Mouse (Mus musculus): Measurements from ENCODE around the gene Tekt1. TPM values are rescaled to one million over a fixed set of nuclear protein-coding genes. Genes with fewer than 3 reads are reported as not detected.

The Tekt1 gene
- polyA plus RNA-seq (2016; fragmentation: Nextera tagmentation; extraction: Ambion mirVana), result 5.0 and 5.4 TPM in 2 replicates

DNA sequence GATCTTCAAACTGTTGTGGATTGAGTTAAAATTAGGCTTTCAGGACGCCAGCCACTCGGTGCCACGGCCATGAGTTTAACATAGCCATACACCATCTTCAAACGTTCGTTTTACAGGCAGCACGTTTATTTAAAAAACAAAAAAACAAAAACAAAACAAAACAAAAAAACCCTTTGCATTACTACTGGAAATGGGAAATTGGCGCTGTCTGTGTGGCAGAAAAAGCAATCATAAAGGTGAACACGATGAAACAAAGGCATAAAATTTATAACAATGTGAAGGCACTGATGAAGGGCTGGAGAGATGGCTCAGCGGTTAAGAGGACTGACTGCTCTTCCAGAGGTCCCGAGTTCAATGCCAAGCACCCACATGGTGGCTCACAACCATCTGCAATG, at the start of gene Tekt1:
Tekt1 (minus strand) TSS at position 96 of the 395 bp plus-strand sequence.
- DNase-seq (ENCODE audit: low spot score), result no peak
- WGBS, result 40% methylated on average over 10 of the region's 10 CpGs
- no peaks in the 10 kb centered on the region for H3K36me3 ChIP-seq

GRCm38 (mm10) chr11:72411945-72412344, 49.7 kb upstream of the Tekt1 start:
- H3K9me3 ChIP-seq (replicated peaks), result no peaks in the 10 kb centered on the region
- DNase-seq (ENCODE audit: low spot score), result no peak
- H3K4me3 ChIP-seq, result peak overlapping the region; percentile 82
- H3K36me3 ChIP-seq, result no peaks in the 10 kb centered on the region
- H3K27ac ChIP-seq, result peak overlapping the region; percentile 82; the same call in 1 of the 2 replicates
- H3K27me3 ChIP-seq (ENCODE audit: low read depth, poor library complexity, severe bottlenecking), result peaks cover 72% of the 10 kb centered on the region
- 34% methylated on average over 9 of the region's 9 CpGs for WGBS
- peaks cover 53% of the 10 kb centered on the region for H3K4me1 ChIP-seq

More for the DNA sequence above, at the start of gene Tekt1:
- Histone ChIP-seq H3K27ac (peak within 1 kb of the TSS; percentile 91), H3K27me3 (ENCODE audit: low read depth, poor library complexity, severe bottlenecking) (no peaks in the 10 kb centered on the region), H3K4me1 (peaks cover 14% of the 10 kb centered on the region), H3K9me3 (replicated peaks) (no peaks in the 10 kb centered on the region), H3K4me3 (peak within 1 kb of the TSS; percentile 60)

GRCm38 (mm10) chr11:72411093-72411921, 49.1 kb upstream of the Tekt1 start, which contains the start of gene Smtnl2:
Smtnl2 (minus strand) TSS chr11:72411713.
- WGBS, result under 1% methylated on average over 85 of the region's 86 CpGs
- H3K9me3 ChIP-seq (replicated peaks), result no peaks in the 10 kb centered on the region
- H3K4me1 ChIP-seq, result peaks cover 53% of the 10 kb centered on the region
- peaks cover 78% of the 10 kb centered on the region for H3K27me3 ChIP-seq (ENCODE audit: low read depth, poor library complexity, severe bottlenecking)
- peak; percentile 90 for DNase-seq (ENCODE audit: low spot score)
- H3K4me3 ChIP-seq, result peak within 1 kb of the TSS; percentile 82
- no peaks in the 10 kb centered on the region for H3K36me3 ChIP-seq
- H3K27ac ChIP-seq, result peak within 1 kb of the TSS; percentile 82

DNA sequence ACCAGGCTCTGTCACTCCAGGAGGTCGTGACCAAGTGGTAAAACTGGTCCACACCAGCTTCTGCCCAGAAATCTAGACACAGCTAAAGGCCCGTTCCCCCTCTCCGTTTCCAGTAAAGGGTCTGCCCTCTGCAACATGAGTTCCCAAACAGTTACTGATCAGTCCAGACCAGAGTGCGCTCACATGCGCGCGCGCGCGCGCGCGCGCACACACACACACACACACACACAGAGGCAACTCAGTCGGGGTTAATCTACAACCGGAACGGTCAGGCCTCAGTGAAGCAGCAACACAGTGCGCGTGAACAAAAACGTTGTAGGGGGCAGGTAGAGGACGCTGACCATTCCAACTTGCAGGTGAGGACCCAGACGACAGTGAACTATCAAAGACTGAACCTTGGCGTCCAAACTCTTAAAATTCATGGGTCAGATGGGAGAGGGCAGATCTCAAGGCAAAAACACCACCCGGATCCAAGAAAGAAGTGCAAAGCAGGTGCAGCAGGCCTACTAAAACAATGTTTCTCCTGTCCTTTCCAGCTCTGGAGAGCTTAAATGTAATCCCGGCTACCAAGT, 48.4 kb upstream of the Tekt1 start:
- Histone ChIP-seq H3K4me1 (peaks cover 60% of the 10 kb centered on the region), H3K9me3 (replicated peaks) (no peaks in the 10 kb centered on the region), H3K36me3 (no peaks in the 10 kb centered on the region), H3K27ac (peak overlapping the region; percentile 82; the same call in 1 of the 2 replicates), H3K4me3 (peak overlapping the region; percentile 82), H3K27me3 (ENCODE audit: low read depth, poor library complexity, severe bottlenecking) (peaks cover 80% of the 10 kb centered on the region)
- 1% methylated on average over 25 of the region's 25 CpGs for WGBS
- DNase-seq (ENCODE audit: low spot score), result peak; percentile 40

- WGBS, result 65% methylated on average over 12 of the region's 12 CpGs
- Histone ChIP-seq H3K4me3 (peak overlapping the region; percentile 82), H3K27me3 (ENCODE audit: low read depth, poor library complexity, severe bottlenecking) (peaks cover 80% of the 10 kb centered on the region), H3K4me1 (peaks cover 60% of the 10 kb centered on the region), H3K36me3 (no peaks in the 10 kb centered on the region), H3K27ac (no peak overlapping the region), H3K9me3 (replicated peaks) (no peaks in the 10 kb centered on the region)
- DNase-seq (ENCODE audit: low spot score), result no peak
Observed at GRCm38 (mm10) chr11:72409649-72410385, 47.6 kb upstream of the Tekt1 start.

DNA sequence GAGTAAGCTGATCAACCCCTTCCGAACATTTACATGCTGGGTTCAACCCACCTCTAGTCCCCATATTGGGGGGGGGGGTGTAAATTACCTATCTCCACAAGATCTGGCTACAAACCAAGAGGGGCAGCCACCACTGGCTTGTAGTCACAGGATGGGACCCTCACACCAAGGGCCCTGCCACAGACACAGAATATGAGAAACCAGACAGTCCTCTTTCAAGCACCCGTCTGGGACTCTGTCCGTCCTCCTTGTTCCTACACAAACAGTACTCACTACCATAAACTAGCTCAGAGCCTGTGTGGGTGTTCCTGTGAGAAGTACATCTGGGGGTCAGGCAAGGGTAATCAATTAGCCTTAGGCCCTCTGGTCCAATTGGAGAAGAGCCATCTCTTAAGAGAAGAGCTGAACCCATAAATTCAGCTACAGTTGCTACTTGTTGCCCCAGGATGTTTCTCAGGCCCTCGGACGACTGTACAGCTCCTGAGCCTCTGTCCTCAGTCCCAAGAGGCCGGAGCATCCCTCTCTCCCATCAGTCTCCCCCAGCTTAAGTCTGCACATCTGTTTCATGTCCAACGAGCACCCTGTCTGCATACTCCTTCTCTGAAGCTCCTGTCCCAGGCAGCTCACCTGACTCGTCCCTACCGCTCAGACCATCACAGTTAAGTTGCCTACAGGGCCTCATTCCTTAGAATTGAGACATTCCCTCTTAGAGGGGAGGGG, 46.4 kb upstream of the Tekt1 start:
- 28% methylated on average over 9 of the region's 9 CpGs for WGBS
- H3K36me3 ChIP-seq, result no peaks in the 10 kb centered on the region
- no peak overlapping the region for H3K27ac ChIP-seq
- peaks cover 57% of the 10 kb centered on the region for H3K4me1 ChIP-seq
- DNase-seq (ENCODE audit: low spot score), result no peak
- peaks cover 70% of the 10 kb centered on the region for H3K27me3 ChIP-seq (ENCODE audit: low read depth, poor library complexity, severe bottlenecking)
- H3K9me3 ChIP-seq (replicated peaks), result no peaks in the 10 kb centered on the region
- no peak overlapping the region for H3K4me3 ChIP-seq

DNA sequence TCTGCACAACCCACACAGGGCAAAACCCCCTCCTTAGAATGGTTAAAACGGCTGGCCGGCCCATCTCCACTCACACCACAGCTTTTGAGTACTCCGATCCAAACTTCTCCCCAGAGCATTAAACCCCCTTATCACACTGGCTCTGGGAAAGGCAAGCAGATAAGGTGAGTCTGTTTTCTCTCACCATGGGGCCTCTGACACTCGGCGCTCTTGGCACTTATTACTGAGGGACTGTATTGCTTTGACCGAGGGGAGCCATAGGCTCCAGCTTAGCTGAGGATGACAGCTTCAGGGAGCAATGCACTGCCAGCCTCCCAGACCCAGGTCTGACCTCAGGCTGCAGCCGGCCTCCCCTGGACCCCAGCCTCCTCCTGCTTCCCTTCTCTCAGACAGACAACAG, 45.3 kb upstream of the Tekt1 start:
- no peak overlapping the region for H3K4me3 ChIP-seq
- H3K4me1 ChIP-seq, result peaks cover 55% of the 10 kb centered on the region
- H3K27ac ChIP-seq, result no peak overlapping the region
- H3K27me3 ChIP-seq (ENCODE audit: low read depth, poor library complexity, severe bottlenecking), result peaks cover 61% of the 10 kb centered on the region
- DNase-seq (ENCODE audit: low spot score), result no peak
- no peaks in the 10 kb centered on the region for H3K9me3 ChIP-seq (replicated peaks)
- 7% methylated on average over 7 of the region's 7 CpGs for WGBS
- H3K36me3 ChIP-seq, result no peaks in the 10 kb centered on the region

DNA sequence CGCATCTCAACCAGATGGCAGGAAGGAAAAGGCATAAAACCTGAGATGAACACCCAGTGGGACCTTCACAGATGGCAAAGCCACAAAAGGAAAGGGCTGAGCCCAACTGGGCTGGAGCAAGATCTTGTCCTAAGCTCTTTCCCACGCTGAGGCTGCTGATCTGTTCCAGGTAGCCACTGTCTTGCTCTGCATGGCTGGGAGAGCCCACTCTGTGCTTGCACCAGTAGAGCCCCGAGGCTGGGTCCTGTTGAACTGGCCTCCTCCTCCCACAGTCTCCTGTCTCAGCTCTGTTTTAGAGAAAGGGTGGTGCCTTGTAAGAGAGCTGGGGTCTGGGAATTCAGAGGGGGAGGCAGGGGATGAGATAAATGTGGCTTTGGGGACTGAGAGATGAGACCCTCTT, 44.8 kb upstream of the Tekt1 start:
- WGBS, result 26% methylated on average over 3 of the region's 3 CpGs
- Histone ChIP-seq H3K4me1 (peaks cover 55% of the 10 kb centered on the region), H3K27ac (no peak overlapping the region), H3K36me3 (no peaks in the 10 kb centered on the region), H3K27me3 (ENCODE audit: low read depth, poor library complexity, severe bottlenecking) (peaks cover 56% of the 10 kb centered on the region), H3K4me3 (no peak overlapping the region), H3K9me3 (replicated peaks) (no peaks in the 10 kb centered on the region)
- no peak for DNase-seq (ENCODE audit: low spot score)

GRCm38 (mm10) chr11:72406079-72406675, 43.9 kb upstream of the Tekt1 start:
- Histone ChIP-seq H3K4me3 (no peak overlapping the region), H3K36me3 (no peaks in the 10 kb centered on the region), H3K9me3 (replicated peaks) (no peaks in the 10 kb centered on the region), H3K27me3 (ENCODE audit: low read depth, poor library complexity, severe bottlenecking) (peaks cover 50% of the 10 kb centered on the region), H3K27ac (no peak overlapping the region), H3K4me1 (peaks cover 52% of the 10 kb centered on the region)
- no peak for DNase-seq (ENCODE audit: low spot score)
- 50% methylated on average over 8 of the region's 8 CpGs for WGBS

DNA sequence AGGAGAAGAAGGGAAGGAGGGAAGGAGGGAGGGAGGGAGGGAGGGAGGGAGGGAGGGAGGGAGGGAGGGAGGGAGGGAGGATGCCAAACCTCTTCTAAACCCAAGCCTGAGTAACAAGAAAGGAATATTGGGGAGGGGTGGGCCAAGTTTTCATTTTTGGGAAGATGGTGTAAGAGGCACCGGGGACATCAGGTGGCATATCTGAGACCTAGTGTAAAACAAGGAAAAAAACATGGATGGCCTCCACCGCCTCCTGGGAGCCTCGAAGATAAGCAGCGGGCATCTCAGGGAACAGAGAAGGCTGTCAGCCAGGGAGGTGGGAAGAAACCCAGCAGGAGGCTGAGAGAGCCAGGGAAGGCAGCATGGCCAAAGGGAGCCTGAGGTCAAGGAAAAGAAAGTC, 43.3 kb upstream of the Tekt1 start:
- no peak for DNase-seq (ENCODE audit: low spot score)
- no peak overlapping the region for H3K27ac ChIP-seq
- H3K9me3 ChIP-seq (replicated peaks), result no peaks in the 10 kb centered on the region
- peaks cover 3% of the 10 kb centered on the region; the same call in 1 of the 2 replicates for H3K36me3 ChIP-seq
- H3K4me3 ChIP-seq, result no peak overlapping the region
- peaks cover 52% of the 10 kb centered on the region for H3K4me1 ChIP-seq
- 63% methylated on average over 4 of the region's 4 CpGs for WGBS
- peaks cover 44% of the 10 kb centered on the region for H3K27me3 ChIP-seq (ENCODE audit: low read depth, poor library complexity, severe bottlenecking)

GRCm38 (mm10) chr11:72402969-72403368, 40.7 kb upstream of the Tekt1 start:
- Histone ChIP-seq H3K4me3 (no peak overlapping the region), H3K27ac (no peak overlapping the region), H3K36me3 (peaks cover 6% of the 10 kb centered on the region; the same call in 1 of the 2 replicates), H3K4me1 (peaks cover 33% of the 10 kb centered on the region), H3K9me3 (replicated peaks) (no peaks in the 10 kb centered on the region), H3K27me3 (ENCODE audit: low read depth, poor library complexity, severe bottlenecking) (peaks cover 18% of the 10 kb centered on the region; the same call in 1 of the 2 replicates)
- DNase-seq (ENCODE audit: low spot score), result no peak
- WGBS, result 91% methylated on average over 12 of the region's 12 CpGs

GRCm38 (mm10) chr11:72402017-72402416, 39.8 kb upstream of the Tekt1 start:
- H3K36me3 ChIP-seq, result peaks cover 6% of the 10 kb centered on the region; the same call in 1 of the 2 replicates
- DNase-seq (ENCODE audit: low spot score), result no peak
- 82% methylated on average over 5 of the region's 5 CpGs for WGBS
- peaks cover 29% of the 10 kb centered on the region for H3K4me1 ChIP-seq
- H3K27me3 ChIP-seq (ENCODE audit: low read depth, poor library complexity, severe bottlenecking), result peaks cover 9% of the 10 kb centered on the region; the same call in 1 of the 2 replicates
- no peaks in the 10 kb centered on the region for H3K9me3 ChIP-seq (replicated peaks)
- H3K27ac ChIP-seq, result no peak overlapping the region
- no peak overlapping the region for H3K4me3 ChIP-seq
